Mouse (Mus musculus): ENCODE results near the gene Tubgcp6. TPM values are rescaled to one million over a fixed set of nuclear protein-coding genes. Genes with fewer than 3 reads are reported as not detected.
A peak's percentile ranks its signal among the peaks of the same experiment; 100 is the strongest.

Tubgcp6 gene
- polyA plus RNA-seq (2015; fragmentation: Nextera tagmentation; extraction: Ambion mirVana): 18.5 and 19.1 TPM in 2 replicates

GRCm38 (mm10) chr15:89122649-89123366 is at the start of gene Tubgcp6:
Gene Tubgcp6, minus strand, starts transcription at chr15:89123112.
- H3K4me1 ChIP-seq (ENCODE audit: control insufficient read depth, insufficient read depth, low read length): peaks cover 45% of the 10 kb centered on the region

GRCm38 (mm10) chr15:89172276-89172935 is 49.5 kb upstream of the Tubgcp6 start:
- Histone ChIP-seq H3K27ac (ENCODE audit: low read length) (peak overlapping the region; percentile 81), H3K9me3 (replicated peaks; ENCODE audit: control insufficient read depth, low read length, poor library complexity, severe bottlenecking) (no peaks in the 10 kb centered on the region), H3K27me3 (ENCODE audit: control insufficient read depth, insufficient read depth, low read depth, low read length) (no peaks in the 10 kb centered on the region), H3K4me3 (ENCODE audit: low read depth, low read length) (peak overlapping the region; percentile 48), H3K36me3 (ENCODE audit: control insufficient read depth, insufficient read depth, low read length) (peaks cover 5% of the 10 kb centered on the region; the same call in 1 of the 2 replicates), H3K4me1 (ENCODE audit: control insufficient read depth, insufficient read depth, low read length) (peaks cover 60% of the 10 kb centered on the region), H3K4me2 (ENCODE audit: low read length) (peak overlapping the region; percentile 98), H3K9ac (ENCODE audit: low read depth, low read length) (peak overlapping the region; percentile 81)
- WGBS: 21% methylated on average over 17 of the region's 17 CpGs
- no peak for ATAC-seq

More at GRCm38 (mm10) chr15:89122649-89123366, at the start of gene Tubgcp6:
- peak; percentile 80 for ATAC-seq
- H3K27me3 ChIP-seq (ENCODE audit: control insufficient read depth, insufficient read depth, low read depth, low read length): no peaks in the 10 kb centered on the region
- under 1% methylated on average over 47 of the region's 47 CpGs for WGBS
- peak within 1 kb of the TSS; percentile 88 for H3K4me3 ChIP-seq (ENCODE audit: low read depth, low read length)
- H3K9me3 ChIP-seq (replicated peaks; ENCODE audit: control insufficient read depth, low read length, poor library complexity, severe bottlenecking): no peaks in the 10 kb centered on the region
- 0 out of 2 replicates have a peak, but pooled peaks cover 3% of the 10 kb centered on the region for H3K36me3 ChIP-seq (ENCODE audit: control insufficient read depth, insufficient read depth, low read length)
- H3K9ac ChIP-seq (ENCODE audit: low read depth, low read length): peak within 1 kb of the TSS; percentile 88
- peak within 1 kb of the TSS; percentile 98 for H3K4me2 ChIP-seq (ENCODE audit: low read length)
- peak within 1 kb of the TSS; percentile 88 for H3K27ac ChIP-seq (ENCODE audit: low read length)

- no peak overlapping the region for H3K9ac ChIP-seq (ENCODE audit: low read depth, low read length)
- 91% methylated on average over 5 of the region's 5 CpGs for WGBS
These were observed 48.7 kb upstream of the Tubgcp6 start for GRCm38 (mm10) chr15:89171526-89172051.

GRCm38 (mm10) chr15:89170102-89170501 is 47.2 kb upstream of the Tubgcp6 start:
- no peak for ATAC-seq
- 76% methylated on average over 3 of the region's 3 CpGs for WGBS
- Histone ChIP-seq H3K27me3 (ENCODE audit: control insufficient read depth, insufficient read depth, low read depth, low read length) (no peaks in the 10 kb centered on the region), H3K9ac (ENCODE audit: low read depth, low read length) (no peak overlapping the region), H3K36me3 (ENCODE audit: control insufficient read depth, insufficient read depth, low read length) (peaks cover 18% of the 10 kb centered on the region), H3K4me3 (ENCODE audit: low read depth, low read length) (no peak overlapping the region), H3K27ac (ENCODE audit: low read length) (no peak overlapping the region), H3K9me3 (replicated peaks; ENCODE audit: control insufficient read depth, low read length, poor library complexity, severe bottlenecking) (no peaks in the 10 kb centered on the region), H3K4me2 (ENCODE audit: low read length) (no peak overlapping the region), H3K4me1 (ENCODE audit: control insufficient read depth, insufficient read depth, low read length) (peaks cover 43% of the 10 kb centered on the region)

More at GRCm38 (mm10) chr15:89171526-89172051, 48.7 kb upstream of the Tubgcp6 start:
- Histone ChIP-seq H3K9me3 (replicated peaks; ENCODE audit: control insufficient read depth, low read length, poor library complexity, severe bottlenecking) (no peaks in the 10 kb centered on the region), H3K4me2 (ENCODE audit: low read length) (no peak overlapping the region), H3K36me3 (ENCODE audit: control insufficient read depth, insufficient read depth, low read length) (peaks cover 13% of the 10 kb centered on the region), H3K4me3 (ENCODE audit: low read depth, low read length) (no peak overlapping the region), H3K27ac (ENCODE audit: low read length) (no peak overlapping the region), H3K4me1 (ENCODE audit: control insufficient read depth, insufficient read depth, low read length) (peaks cover 52% of the 10 kb centered on the region), H3K27me3 (ENCODE audit: control insufficient read depth, insufficient read depth, low read depth, low read length) (no peaks in the 10 kb centered on the region)
- ATAC-seq: no peak

- Histone ChIP-seq H3K9ac (ENCODE audit: low read depth, low read length) (no peak overlapping the region; the same call in 1 of the 2 replicates), H3K27ac (ENCODE audit: low read length) (0 out of 2 replicates have a peak overlapping the region, but pooled peaks have one; percentile 42)
- ATAC-seq: no peak
These were observed 46.5 kb upstream of the Tubgcp6 start for GRCm38 (mm10) chr15:89169431-89169830.

GRCm38 (mm10) chr15:89168922-89169321 is 46.0 kb upstream of the Tubgcp6 start:
- Histone ChIP-seq H3K9ac (ENCODE audit: low read depth, low read length) (no peak overlapping the region), H3K36me3 (ENCODE audit: control insufficient read depth, insufficient read depth, low read length) (peaks cover 30% of the 10 kb centered on the region), H3K4me1 (ENCODE audit: control insufficient read depth, insufficient read depth, low read length) (peaks cover 31% of the 10 kb centered on the region), H3K27me3 (ENCODE audit: control insufficient read depth, insufficient read depth, low read depth, low read length) (no peaks in the 10 kb centered on the region), H3K27ac (ENCODE audit: low read length) (peak overlapping the region; percentile 42; the same call in 1 of the 2 replicates), H3K4me2 (ENCODE audit: low read length) (no peak overlapping the region), H3K9me3 (replicated peaks; ENCODE audit: control insufficient read depth, low read length, poor library complexity, severe bottlenecking) (no peaks in the 10 kb centered on the region), H3K4me3 (ENCODE audit: low read depth, low read length) (no peak overlapping the region)
- 64% methylated on average over 10 of the region's 10 CpGs for WGBS
- ATAC-seq: no peak

More at GRCm38 (mm10) chr15:89169431-89169830, 46.5 kb upstream of the Tubgcp6 start:
- Histone ChIP-seq H3K4me3 (ENCODE audit: low read depth, low read length) (no peak overlapping the region), H3K27me3 (ENCODE audit: control insufficient read depth, insufficient read depth, low read depth, low read length) (no peaks in the 10 kb centered on the region), H3K4me2 (ENCODE audit: low read length) (no peak overlapping the region), H3K36me3 (ENCODE audit: control insufficient read depth, insufficient read depth, low read length) (peaks cover 25% of the 10 kb centered on the region), H3K9me3 (replicated peaks; ENCODE audit: control insufficient read depth, low read length, poor library complexity, severe bottlenecking) (no peaks in the 10 kb centered on the region), H3K4me1 (ENCODE audit: control insufficient read depth, insufficient read depth, low read length) (peaks cover 36% of the 10 kb centered on the region)
- 6% methylated on average over 10 of the region's 10 CpGs for WGBS

- Histone ChIP-seq H3K36me3 (ENCODE audit: control insufficient read depth, insufficient read depth, low read length) (peaks cover 65% of the 10 kb centered on the region), H3K9ac (ENCODE audit: low read depth, low read length) (no peak overlapping the region), H3K9me3 (replicated peaks; ENCODE audit: control insufficient read depth, low read length, poor library complexity, severe bottlenecking) (no peaks in the 10 kb centered on the region), H3K4me1 (ENCODE audit: control insufficient read depth, insufficient read depth, low read length) (peaks cover 14% of the 10 kb centered on the region), H3K27ac (ENCODE audit: low read length) (no peak overlapping the region), H3K4me2 (ENCODE audit: low read length) (no peak overlapping the region), H3K27me3 (ENCODE audit: control insufficient read depth, insufficient read depth, low read depth, low read length) (no peaks in the 10 kb centered on the region), H3K4me3 (ENCODE audit: low read depth, low read length) (no peak overlapping the region)
- no peak for ATAC-seq
- 94% methylated on average over 12 of the region's 12 CpGs for WGBS
These were observed 42.6 kb upstream of the Tubgcp6 start for GRCm38 (mm10) chr15:89165478-89165877.

- Histone ChIP-seq H3K9ac (ENCODE audit: low read depth, low read length) (no peak overlapping the region), H3K4me1 (ENCODE audit: control insufficient read depth, insufficient read depth, low read length) (no peaks in the 10 kb centered on the region), H3K27me3 (ENCODE audit: control insufficient read depth, insufficient read depth, low read depth, low read length) (no peaks in the 10 kb centered on the region), H3K36me3 (ENCODE audit: control insufficient read depth, insufficient read depth, low read length) (peaks cover 91% of the 10 kb centered on the region), H3K27ac (ENCODE audit: low read length) (no peak overlapping the region), H3K4me2 (ENCODE audit: low read length) (no peak overlapping the region), H3K9me3 (replicated peaks; ENCODE audit: control insufficient read depth, low read length, poor library complexity, severe bottlenecking) (no peaks in the 10 kb centered on the region), H3K4me3 (ENCODE audit: low read depth, low read length) (no peak overlapping the region)
- no peak for ATAC-seq
- 94% methylated on average over 9 of the region's 9 CpGs for WGBS
These were observed 38.5 kb upstream of the Tubgcp6 start for GRCm38 (mm10) chr15:89161397-89161796.
